Mouse (Mus musculus) hindbrain, postnatal 0 days (tissue): ENCODE measurements around the gene Ret. TPM values are rescaled to one million over a fixed set of nuclear protein-coding genes. Genes with fewer than 3 reads are reported as not detected.

Experiments used
- ATAC-seq: fragments of 200-750 bp; cut with Nextera tagmentation; 2 replicates; pipeline ENCODE4 v1.8.0; 2017; ENCODE audit warnings: mild to moderate bottlenecking, moderate TSS enrichment, moderate library complexity
- DNase-seq: peaks from one replicate; pipeline ENCODE4 v3.0.0-alpha.2; 2015; ENCODE audit warnings: low spot score
- H3K27ac ChIP-seq: fragments of 300-500 bp; sonication (generic); 2 replicates; pipeline ENCODE4 v1.5.1; 2014; ENCODE audit warnings: mild to moderate bottlenecking
- H3K27me3 ChIP-seq: fragments of 300-500 bp; sonication (generic); 2 replicates; pipeline ENCODE4 v1.6.1; 2014; ENCODE audit warnings: low read length, mixed read lengths; ENCODE audit not compliant: insufficient read depth
- H3K36me3 ChIP-seq: fragments of 300-500 bp; sonication (generic); 2 replicates; pipeline ENCODE4 v1.6.1; 2014; ENCODE audit warnings: low read length, mixed read lengths; ENCODE audit not compliant: insufficient read depth
- H3K4me1 ChIP-seq: fragments of 300-500 bp; sonication (generic); 2 replicates; pipeline ENCODE4 v1.6.1; 2014; ENCODE audit warnings: antibody characterized with exemption, low read length, mixed read lengths; ENCODE audit not compliant: insufficient read depth
- H3K4me2 ChIP-seq: fragments of 300-500 bp; sonication (generic); 2 replicates; pipeline ENCODE4 v1.6.1; 2014; ENCODE audit warnings: low read depth, mild to moderate bottlenecking, low read length, moderate library complexity, mixed read lengths
- H3K4me3 ChIP-seq: fragments of 300-500 bp; sonication (generic); 2 replicates; pipeline ENCODE4 v1.5.1; 2014; ENCODE audit warnings: low read length
- H3K9ac ChIP-seq: fragments of 300-500 bp; sonication (generic); replicated peaks from 2 replicates; pipeline ENCODE4 v1.6.1; 2014; ENCODE audit warnings: mild to moderate bottlenecking, low read length, moderate library complexity, mixed read lengths
- H3K9me3 ChIP-seq: fragments of 300-500 bp; sonication (generic); 2 replicates; pipeline ENCODE4 v1.6.1; 2016; ENCODE audit warnings: low read length, mixed read lengths
- CTCF ChIP-seq: IDR thresholded peaks from 2 replicates; pipeline ENCODE4 v1.5.1; 2016; ENCODE audit warnings: antibody characterized with exemption, control low read depth, low read depth
- WGBS: fragments of 180-500 bp; shearing (Covaris S2); extraction: QIAGEN DNeasy Blood & Tissue Kit; methylation state at CpG from one replicate; pipeline ENCODE4 v1.1.7; 2014; 5-methylcytosine and 5-hydroxymethylcytosine counted together
- polyA plus RNA-seq: library from polyadenylated mRNA; unstranded; fragments of >200 nt; fragmentation: Nextera tagmentation; extraction: Ambion mirVana; gene quantifications from 2 replicates; pipeline ENCODE4 v1.2.1, GENCODE M21; 2015
- total RNA-seq: library from RNA; depleted of rRNA; stranded (reverse); fragments of >200 nt; gene quantifications from 2 replicates; pipeline ENCODE4 v1.2.3, GENCODE M21; 2014

Gene Ret
- total and polyA plus RNA-seq, 2 experiments from 2014 or later = 15.6 to 58.5 TPM

DNA sequence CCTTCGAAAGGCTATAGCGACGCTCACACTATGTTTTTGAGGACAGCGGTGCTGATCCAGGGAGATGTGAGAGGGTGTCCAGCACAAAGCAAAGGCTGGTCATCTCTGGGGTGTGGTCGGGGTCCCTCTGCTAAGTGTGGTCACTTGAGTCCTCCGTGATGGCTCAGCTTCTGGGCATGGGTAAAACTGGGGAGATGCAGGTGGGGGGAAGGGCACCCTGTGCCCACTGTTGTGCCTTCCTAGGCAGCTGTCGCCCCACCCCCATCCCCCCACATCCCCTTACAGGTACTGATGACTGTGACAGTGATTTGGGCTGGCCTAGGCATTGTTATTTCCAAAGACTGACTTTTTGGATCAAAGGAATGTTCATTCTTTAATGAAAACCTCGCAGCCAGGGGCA lies 10.8 kb upstream of the Ret start:
- H3K9ac ChIP-seq = no peak overlapping the region
- H3K27ac ChIP-seq = no peak overlapping the region
- no peak for TF ChIP-seq CTCF
- no peaks in the 10 kb centered on the region for H3K9me3 ChIP-seq
- H3K4me1 ChIP-seq = no peaks in the 10 kb centered on the region
- no peak for DNase-seq
- H3K27me3 ChIP-seq = no peaks in the 10 kb centered on the region
- no peak for ATAC-seq
- no peak overlapping the region for H3K4me3 ChIP-seq
- no peaks in the 10 kb centered on the region for H3K36me3 ChIP-seq
- WGBS = 89% methylated on average over 8 of the region's 8 CpGs
- H3K4me2 ChIP-seq = no peak overlapping the region

- Histone ChIP-seq H3K27me3 (no peaks in the 10 kb centered on the region; the same call in 1 of the 2 replicates), H3K27ac (no peak overlapping the region), H3K4me3 (no peak overlapping the region), H3K4me2 (no peak overlapping the region), H3K4me1 (no peaks in the 10 kb centered on the region), H3K9me3 (no peaks in the 10 kb centered on the region), H3K9ac (no peak overlapping the region), H3K36me3 (no peaks in the 10 kb centered on the region)
- ATAC-seq = no peak
- no peak for DNase-seq
- no peak for TF ChIP-seq CTCF
- WGBS = 49% methylated on average over 6 of the region's 6 CpGs
Measured at GRCm38 (mm10) chr6:118206386-118206785, 8.9 kb upstream of the Ret start.

- Histone ChIP-seq H3K27ac (no peak overlapping the region), H3K36me3 (no peaks in the 10 kb centered on the region), H3K4me1 (no peaks in the 10 kb centered on the region), H3K9ac (no peak overlapping the region), H3K27me3 (no peaks in the 10 kb centered on the region; the same call in 1 of the 2 replicates), H3K4me2 (no peak overlapping the region), H3K9me3 (no peaks in the 10 kb centered on the region), H3K4me3 (no peak overlapping the region)
- 66% methylated on average over 7 of the region's 7 CpGs for WGBS
- DNase-seq (no peak), ATAC-seq (no peak)
- no peak for TF ChIP-seq CTCF
Measured at GRCm38 (mm10) chr6:118205176-118205890, 7.8 kb upstream of the Ret start.

DNA sequence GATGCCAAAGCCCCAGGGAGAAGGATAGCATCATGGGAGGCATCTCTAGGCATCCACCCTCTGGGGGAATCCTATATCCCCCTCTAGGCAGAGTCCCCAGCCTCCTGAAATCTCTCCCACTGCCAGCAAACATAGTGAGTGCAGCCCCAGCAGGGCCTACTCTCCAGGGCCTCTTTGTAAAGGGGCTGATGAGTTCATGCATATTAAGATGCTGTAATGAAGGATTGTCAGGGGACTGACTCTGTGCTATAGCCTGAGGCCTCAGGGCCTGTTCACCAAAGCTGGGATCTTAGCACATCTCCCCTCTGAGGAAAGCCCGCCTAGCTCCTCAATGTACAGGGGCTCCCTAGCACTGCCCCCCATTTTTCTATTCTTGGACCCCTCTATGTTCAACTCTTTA lies 6.6 kb upstream of the Ret start:
- 0 out of 2 replicates have a peak, but pooled peaks have one; percentile 21 for ATAC-seq
- H3K4me1 ChIP-seq = no peaks in the 10 kb centered on the region
- no peaks in the 10 kb centered on the region; the same call in 1 of the 2 replicates for H3K27me3 ChIP-seq
- H3K9ac ChIP-seq = no peak overlapping the region
- H3K9me3 ChIP-seq = no peaks in the 10 kb centered on the region
- DNase-seq = no peak
- no peak overlapping the region for H3K4me3 ChIP-seq
- no peak overlapping the region for H3K27ac ChIP-seq
- WGBS = 62% methylated on average over 1 of the region's 1 CpGs
- no peak for TF ChIP-seq CTCF
- no peak overlapping the region for H3K4me2 ChIP-seq
- no peaks in the 10 kb centered on the region for H3K36me3 ChIP-seq

- H3K4me3 ChIP-seq = peak overlapping the region; percentile 76
- peak overlapping the region; percentile 98 for H3K4me2 ChIP-seq
- H3K27ac ChIP-seq = peak overlapping the region; percentile 21
- peak; percentile 49 for ATAC-seq
- peaks cover 11% of the 10 kb centered on the region; the same call in 1 of the 2 replicates for H3K27me3 ChIP-seq
- peak overlapping the region; percentile 63 for H3K9ac ChIP-seq
- TF ChIP-seq CTCF = no peak
- H3K9me3 ChIP-seq = no peaks in the 10 kb centered on the region
- 1% methylated on average over 84 of the region's 84 CpGs for WGBS
- peaks cover 6% of the 10 kb centered on the region; the same call in 1 of the 2 replicates for H3K4me1 ChIP-seq
- peak; percentile 46 for DNase-seq
- no peaks in the 10 kb centered on the region for H3K36me3 ChIP-seq
Measured at GRCm38 (mm10) chr6:118196751-118197439, 623 bp downstream of the Ret start.

DNA sequence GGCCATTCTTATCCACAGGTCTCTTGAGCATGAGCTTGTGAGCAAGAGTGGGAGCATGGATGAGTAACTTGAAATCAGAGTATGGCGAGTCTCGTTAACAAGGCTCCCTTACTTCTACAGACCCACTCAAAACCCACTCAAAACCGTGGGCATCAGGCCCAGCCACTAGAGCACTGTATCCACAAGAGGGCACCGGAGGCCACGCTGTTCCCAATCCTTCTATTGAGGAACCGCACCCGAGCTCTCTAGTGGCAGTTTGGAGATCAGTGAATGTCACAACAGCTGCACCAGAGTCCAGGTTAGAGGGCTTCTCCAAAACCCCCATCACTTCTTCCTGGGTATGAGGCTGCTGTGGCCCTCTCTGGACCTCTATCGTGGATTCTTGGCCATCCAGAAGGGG lies 2.4 kb downstream of the Ret start:
- H3K4me3 ChIP-seq = peak overlapping the region; percentile 76
- no peak overlapping the region for H3K27ac ChIP-seq
- peak; percentile 57; the same call in 1 of the 2 replicates for ATAC-seq
- H3K9me3 ChIP-seq = no peaks in the 10 kb centered on the region
- TF ChIP-seq CTCF = peak; percentile 90
- H3K36me3 ChIP-seq = no peaks in the 10 kb centered on the region
- WGBS = 25% methylated on average over 8 of the region's 8 CpGs
- peaks cover 11% of the 10 kb centered on the region; the same call in 1 of the 2 replicates for H3K27me3 ChIP-seq
- no peak overlapping the region for H3K9ac ChIP-seq
- peak; percentile 90 for DNase-seq
- H3K4me1 ChIP-seq = peaks cover 6% of the 10 kb centered on the region; the same call in 1 of the 2 replicates
- peak overlapping the region; percentile 98; the same call in 1 of the 2 replicates for H3K4me2 ChIP-seq
